10 mouse cellular contexts compared by ENCODE assay signal in genomic region chr6:111372626-111373380, GRCm38 (mm10).
DNase-seq lines count a peak whose midpoint lies in the region; ATAC-seq and TF ChIP-seq lines count a peak whose summit lies in the region.
"Had no signal": no experiment of that assay in that cellular context is flagged by ENCODE, and none has a peak within 500 bp of the region (broad histone marks: within the 10 kb centered on the region; RNA-seq: fewer than 3 reads in every experiment).

No protein-coding gene starts in this region.

- DNase-seq in lung, embryonic 14.5 days = peak; percentile 3
- DNase-seq in lung, postnatal 10 days = no peak
- DNase-seq in forebrain, embryonic 14.5 days (ENCODE audit: low spot score) = peak; percentile 89
- DNase-seq in left cerebral cortex, adult 18-20 months (ENCODE audit: low spot score in 2 of 2) = peak; percentile 30 to 40
- DNase-seq in right cerebral cortex, postnatal 36 days (ENCODE audit: low spot score in 2 of 2) = peak; percentile 16 to 20
- no peak for DNase-seq in adrenal gland, postnatal 14 days
- no peak for DNase-seq in c-Kit-positive CD71-positive TER-119-positive erythroid progenitor cells, embryonic 14.5 days (ENCODE audit: low spot score)
- no peak for DNase-seq in heart, postnatal 25 days (ENCODE audit: low spot score)

- no peak overlapping the region for H3K9ac ChIP-seq in lung, embryonic 14.5 days
- H3K9ac ChIP-seq in forebrain, embryonic 14.5 days (ENCODE audit: low read length) = no peak overlapping the region
- H3K9ac ChIP-seq: limb, embryonic 12.5 days had no signal

- no peak overlapping the region for H3K4me3 ChIP-seq in lung, embryonic 14.5 days (ENCODE audit: low read depth, low read length)
- H3K4me3 ChIP-seq in forebrain, embryonic 14.5 days (ENCODE audit: low read depth, low read length) = no peak overlapping the region
- H3K4me3 ChIP-seq: limb, embryonic 12.5 days had no signal

- TF ChIP-seq CTCF in lung, embryonic 14.5 days (IDR thresholded peaks at IDR 0.05; ENCODE audit: low read depth) = no peak

- no peak overlapping the region for H3K27ac ChIP-seq in lung, embryonic 14.5 days (ENCODE audit: low read depth)
- H3K27ac ChIP-seq in forebrain, embryonic 14.5 days (ENCODE audit: low read depth, low read length) = no peak overlapping the region; the same call in 1 of the 2 replicates
- H3K27ac ChIP-seq: limb, embryonic 12.5 days had no signal

- H3K4me2 ChIP-seq in lung, embryonic 14.5 days = no peak overlapping the region
- H3K4me2 ChIP-seq in forebrain, embryonic 14.5 days (ENCODE audit: low read length) = 0 out of 2 replicates have a peak overlapping the region, but pooled peaks have one; percentile 9
- H3K4me2 ChIP-seq: limb, embryonic 12.5 days had no signal

- H3K27me3 ChIP-seq in lung, embryonic 14.5 days (ENCODE audit: insufficient read depth, low read length) = no peaks in the 10 kb centered on the region
- no peaks in the 10 kb centered on the region for H3K27me3 ChIP-seq in forebrain, embryonic 14.5 days (replicated peaks; ENCODE audit: control insufficient read depth, insufficient read depth, low read length)
- H3K27me3 ChIP-seq: limb, embryonic 12.5 days had no signal

- intact Hi-C loops in heart, postnatal 25 days (cut with DNase I) = no loop called here

- no peaks in the 10 kb centered on the region for H3K9me3 ChIP-seq in lung, embryonic 14.5 days (ENCODE audit: low read depth, low read length)
- no peaks in the 10 kb centered on the region for H3K9me3 ChIP-seq in forebrain, embryonic 14.5 days (replicated peaks; ENCODE audit: control insufficient read depth, low read length)
- H3K9me3 ChIP-seq: limb, embryonic 12.5 days had no signal

- H3K4me1 ChIP-seq in lung, embryonic 14.5 days (ENCODE audit: insufficient read depth) = no peaks in the 10 kb centered on the region
- H3K4me1 ChIP-seq in forebrain, embryonic 14.5 days (ENCODE audit: control insufficient read depth, insufficient read depth, low read length) = peaks cover 27% of the 10 kb centered on the region

- 34% methylated on average over 11 of the region's 11 CpGs for WGBS in lung, embryonic 14.5 days
- WGBS in forebrain, embryonic 14.5 days = 29% methylated on average over 11 of the region's 11 CpGs

- no peak for ATAC-seq in lung, embryonic 14.5 days (ENCODE audit: insufficient read depth)
- ATAC-seq in forebrain, embryonic 14.5 days = peak; percentile 89

- no peaks in the 10 kb centered on the region for H3K36me3 ChIP-seq in lung, embryonic 14.5 days (ENCODE audit: insufficient read depth)
- no peaks in the 10 kb centered on the region for H3K36me3 ChIP-seq in forebrain, embryonic 14.5 days (ENCODE audit: control insufficient read depth, insufficient read depth, low read length)
- H3K36me3 ChIP-seq: G1E; limb, embryonic 12.5 days had no signal

Comparison
In these comparisons a context has a peak if more than half of its experiments do, and no peak if none do; other contexts are left out.
1. DNase-seq: peak in lung, embryonic 14.5 days (single experiment), forebrain, embryonic 14.5 days (single experiment), left cerebral cortex, adult 18-20 months (2 of 2) and right cerebral cortex, postnatal 36 days (2 of 2); none in lung, postnatal 10 days (single experiment), adrenal gland, postnatal 14 days (single experiment), c-Kit-positive CD71-positive TER-119-positive erythroid progenitor cells, embryonic 14.5 days (single experiment) and heart, postnatal 25 days (single experiment).